Mouse (Mus musculus) embryo, embryonic 11 days (tissue): ENCODE data around the gene Dlx3.
A peak's percentile ranks its signal among the peaks of the same experiment; 100 is the strongest.

ENCODE experiments used
- DNase-seq: peaks from one replicate; pipeline ENCODE4 v3.0.0-alpha.2; 2015

Dlx3 gene

DNA sequence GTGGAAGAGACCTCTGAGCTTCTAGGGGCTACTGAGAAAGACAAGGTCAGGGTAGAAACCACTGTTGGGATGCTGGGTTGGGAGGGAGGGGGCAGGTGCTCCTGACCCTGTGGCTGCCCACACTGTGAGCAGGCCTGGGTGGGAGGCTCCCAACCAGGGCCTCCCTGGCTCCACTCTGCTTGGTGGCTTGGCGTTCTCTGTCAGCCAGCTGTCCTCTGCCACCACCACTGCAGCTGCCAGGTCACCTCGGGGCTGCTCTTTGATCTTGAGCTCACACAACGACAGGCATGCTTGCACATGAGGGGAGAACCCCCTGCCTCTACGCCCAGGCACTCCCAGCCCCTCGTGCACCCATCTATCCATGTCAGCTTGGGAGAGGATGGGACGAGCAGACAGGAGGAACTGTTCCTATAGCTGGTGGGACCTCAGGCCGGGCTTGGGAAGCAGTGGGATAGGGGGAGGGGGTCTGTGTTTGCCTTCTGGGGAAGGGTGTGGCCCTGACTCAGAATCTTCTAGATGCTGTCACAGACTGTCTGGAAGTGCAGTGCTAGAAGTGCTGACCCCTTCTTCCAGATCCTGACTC is 5.5 kb downstream of the Dlx3 start:
- no peak for DNase-seq

DNA sequence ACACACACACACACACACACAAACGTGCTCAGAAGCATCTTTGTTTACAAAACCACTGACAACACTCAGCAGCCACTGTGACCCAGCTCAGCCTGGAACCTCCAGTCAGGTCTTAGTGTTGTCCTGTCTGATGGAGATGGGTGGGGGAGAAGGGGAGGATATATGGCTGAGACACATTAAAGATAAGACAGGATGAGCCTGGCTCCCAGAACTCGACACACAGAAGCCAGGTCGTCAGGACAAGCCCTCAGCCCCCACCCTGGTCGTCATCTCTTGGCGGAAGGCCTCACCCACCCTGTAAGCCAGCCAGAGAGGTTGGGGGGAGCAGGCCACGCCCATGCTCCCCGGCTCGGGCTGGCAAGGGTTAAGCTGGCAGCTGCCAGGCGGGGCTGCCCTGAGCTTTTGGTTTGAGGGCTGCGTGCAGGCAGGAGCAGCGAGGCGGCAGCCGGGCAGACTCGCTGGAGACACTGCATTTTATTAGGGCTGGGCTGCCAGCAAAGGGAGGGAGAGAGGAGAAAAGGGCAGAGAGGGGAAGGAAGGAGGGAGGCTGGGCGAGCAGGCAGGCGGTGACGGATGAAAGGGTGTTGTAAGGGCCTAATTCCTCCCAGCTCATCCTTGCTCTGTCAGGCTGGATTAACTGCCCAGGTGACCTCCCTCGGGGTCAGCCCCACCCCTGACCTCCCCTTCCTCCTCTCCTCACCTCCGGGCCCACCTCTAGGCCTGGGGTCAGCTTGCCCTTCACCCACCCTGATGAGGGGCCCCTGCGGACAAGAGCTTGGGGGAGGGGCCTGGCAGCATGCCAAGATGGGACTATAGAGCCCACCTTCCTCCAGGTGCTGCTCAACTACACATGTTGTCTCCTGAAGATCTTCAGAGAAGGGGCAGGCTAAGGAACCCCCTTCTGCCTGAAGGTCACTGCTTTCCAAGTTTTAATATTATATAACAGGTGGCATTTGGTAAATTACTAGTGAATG is 6.6 kb downstream of the Dlx3 start:
- DNase-seq, result peak; percentile 72

DNA sequence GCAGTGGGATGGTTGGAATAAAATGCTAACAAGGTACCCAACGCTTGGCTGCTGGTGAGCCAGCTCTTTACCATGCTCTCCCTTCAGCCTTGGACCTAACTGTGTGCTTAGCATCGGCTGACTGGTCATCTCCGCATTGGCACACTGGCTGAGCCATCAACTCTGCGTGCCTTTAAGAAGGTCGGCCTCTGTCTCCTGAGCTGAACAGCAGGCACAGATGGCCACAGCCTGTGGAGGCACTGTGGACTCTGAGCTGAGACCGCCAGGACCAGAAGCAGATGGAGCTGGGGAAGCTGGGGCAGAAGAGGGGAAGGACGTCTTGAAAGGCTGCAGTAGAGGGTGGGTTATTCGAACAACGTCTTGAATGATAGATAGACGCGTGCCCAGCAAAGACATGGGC is 8.4 kb downstream of the Dlx3 start:
- no peak for DNase-seq

DNA sequence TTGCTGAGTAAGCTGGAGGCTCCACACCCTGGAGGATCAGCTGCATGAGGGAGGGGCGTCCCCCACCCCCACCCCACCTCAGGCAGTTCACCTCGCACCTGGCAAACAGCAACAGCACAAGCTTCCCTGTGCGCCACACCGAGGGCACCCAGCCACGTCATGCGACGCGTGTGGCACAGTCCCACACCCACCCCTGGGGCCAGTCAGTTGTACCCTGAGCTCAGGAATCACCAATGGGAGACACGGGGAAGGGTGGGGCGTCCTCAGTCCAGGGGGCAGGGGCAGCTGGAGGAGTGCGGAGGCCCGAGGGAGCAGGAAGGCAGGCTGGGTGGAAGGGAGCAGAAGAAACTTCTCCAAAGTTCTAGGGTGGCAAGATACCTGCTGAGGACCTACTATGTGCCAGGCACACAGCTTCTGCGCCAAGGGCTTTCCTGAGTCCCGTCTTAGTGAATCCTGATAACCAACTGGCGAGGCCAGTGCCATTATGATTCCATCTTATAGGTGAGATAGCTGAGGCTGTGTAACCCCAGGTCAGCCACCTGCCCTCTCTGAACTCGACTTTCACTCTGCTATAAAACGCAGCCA is 10.8 kb downstream of the Dlx3 start:
- DNase-seq, result no peak

DNA sequence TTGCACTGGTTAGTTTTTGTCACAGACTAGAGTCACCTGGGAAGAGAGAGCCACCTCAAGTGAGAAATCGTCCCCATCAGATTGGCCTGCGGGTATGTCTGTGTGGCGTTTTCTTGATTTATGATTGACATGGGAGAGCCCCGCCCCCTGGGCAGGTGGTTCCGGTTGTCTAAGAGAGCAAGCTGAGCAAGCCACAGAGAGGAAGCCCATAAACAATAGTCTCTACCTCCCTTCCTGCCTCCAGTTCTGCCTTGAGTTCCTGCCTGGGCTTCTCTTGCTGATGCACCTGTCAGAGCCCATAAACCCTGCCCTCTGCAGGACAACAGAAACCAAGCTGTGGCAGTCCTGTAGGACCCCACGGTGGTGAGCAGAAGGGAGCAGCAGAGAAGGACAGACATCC is 13.4 kb downstream of the Dlx3 start:
- DNase-seq, result no peak

DNA sequence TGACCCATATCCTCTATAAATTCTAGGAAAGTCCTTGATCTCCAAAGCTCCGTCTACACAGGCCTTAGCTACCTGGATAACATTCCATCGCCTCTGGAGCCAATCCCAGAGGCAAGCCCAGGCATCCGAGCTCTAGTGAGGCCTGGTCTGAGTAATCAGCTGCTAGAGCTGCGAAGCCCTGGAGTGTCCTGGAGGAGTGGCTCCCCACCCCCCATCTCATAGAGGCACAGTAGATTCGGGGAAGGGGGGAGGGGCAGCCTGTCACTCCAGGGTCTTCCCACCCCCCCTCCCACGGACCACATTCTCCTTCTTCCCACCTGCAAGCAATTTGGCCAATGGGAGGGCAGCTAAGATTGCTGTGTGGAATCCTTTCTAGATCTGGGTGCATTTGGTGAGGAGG is 17.4 kb downstream of the Dlx3 start:
- DNase-seq, result no peak

DNA sequence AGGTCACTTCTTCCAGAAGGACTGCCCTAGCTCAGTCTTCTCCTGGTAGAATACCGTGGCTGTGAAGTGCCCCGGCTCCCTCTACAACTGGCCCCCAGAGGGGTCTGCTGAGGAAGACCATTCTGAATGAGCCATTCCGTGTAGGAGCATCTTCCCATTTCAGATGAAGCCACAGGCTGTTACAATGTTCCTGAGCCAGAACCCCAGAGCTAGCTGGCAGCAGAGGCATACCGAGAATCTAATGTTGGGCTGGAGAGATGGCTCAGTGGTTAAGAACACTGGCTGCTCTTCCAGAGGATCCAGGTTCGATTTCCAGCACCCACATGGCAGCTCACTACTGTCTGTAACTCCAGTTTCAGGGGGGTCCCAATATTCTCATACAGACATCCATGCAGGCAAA is 20.0 kb downstream of the Dlx3 start:
- no peak for DNase-seq

DNA sequence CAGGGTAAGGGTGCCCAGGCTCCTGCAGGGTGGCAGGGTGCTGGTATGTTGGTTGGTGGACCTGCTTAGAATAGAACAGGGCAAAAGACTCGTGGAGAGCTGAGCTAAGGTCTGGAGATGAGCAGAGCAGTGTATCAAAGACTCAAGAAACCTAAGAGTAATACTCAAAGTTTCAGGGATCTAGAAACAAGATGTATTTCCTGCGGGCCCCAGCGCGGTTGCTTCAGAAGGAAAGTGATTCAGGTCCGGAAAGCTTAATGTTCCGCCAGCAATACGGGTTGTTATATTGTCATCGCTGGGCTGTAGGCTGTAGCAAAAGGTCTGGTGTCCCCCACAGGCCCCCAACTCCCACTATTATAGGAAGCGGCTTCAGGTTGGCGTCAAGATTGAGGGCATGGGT is 22.3 kb downstream of the Dlx3 start:
- DNase-seq, result no peak

DNA sequence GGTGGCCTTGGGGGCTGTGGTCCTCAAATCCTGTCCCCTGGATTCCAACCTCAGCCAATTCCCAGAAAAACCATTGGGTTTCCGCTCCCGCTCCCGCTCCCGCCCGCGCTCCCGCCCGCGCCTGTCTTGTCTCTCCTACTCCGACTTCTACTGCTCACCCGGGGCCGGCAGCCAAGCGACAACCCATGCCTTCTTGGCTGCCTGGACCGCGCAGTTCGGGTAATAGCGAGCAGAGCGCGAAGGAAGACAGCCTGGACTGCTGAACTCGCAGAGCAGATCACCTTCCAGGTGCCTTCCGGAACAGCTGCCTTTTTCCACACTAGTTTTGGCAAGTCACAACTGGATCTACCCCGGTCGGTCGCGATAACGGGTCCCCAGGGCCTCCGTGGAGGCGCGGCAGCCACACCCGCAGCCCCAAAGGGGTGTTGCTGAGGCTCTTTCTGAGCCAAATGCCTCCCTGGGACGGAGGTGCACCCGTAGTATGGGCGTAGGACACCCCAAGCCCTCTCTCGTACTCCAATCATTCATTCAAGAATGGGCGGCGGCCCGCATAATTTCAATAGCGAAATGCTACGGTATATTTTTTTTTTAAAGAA is 23.2 kb downstream of the Dlx3 start:
- no peak for DNase-seq

DNA sequence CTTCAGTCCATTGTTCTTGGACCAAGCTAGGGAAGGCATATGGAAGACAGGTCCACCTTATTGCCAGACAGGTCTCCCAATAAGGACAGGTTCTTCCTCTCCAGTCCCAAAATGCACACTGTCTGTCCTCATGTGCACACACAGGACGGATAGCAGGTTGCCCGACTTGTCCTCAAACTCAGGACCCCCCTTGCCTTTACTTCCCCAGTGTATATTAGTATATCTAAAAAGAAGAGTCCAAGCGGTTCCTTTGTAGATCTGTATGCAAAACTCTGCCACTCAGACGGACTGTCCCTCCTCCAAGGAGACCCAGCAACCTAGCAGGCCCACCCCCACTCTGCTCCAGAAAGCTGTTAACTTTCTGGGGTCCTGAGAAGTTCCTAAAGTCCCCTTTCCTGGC is 23.7 kb downstream of the Dlx3 start:
- DNase-seq, result no peak

DNA sequence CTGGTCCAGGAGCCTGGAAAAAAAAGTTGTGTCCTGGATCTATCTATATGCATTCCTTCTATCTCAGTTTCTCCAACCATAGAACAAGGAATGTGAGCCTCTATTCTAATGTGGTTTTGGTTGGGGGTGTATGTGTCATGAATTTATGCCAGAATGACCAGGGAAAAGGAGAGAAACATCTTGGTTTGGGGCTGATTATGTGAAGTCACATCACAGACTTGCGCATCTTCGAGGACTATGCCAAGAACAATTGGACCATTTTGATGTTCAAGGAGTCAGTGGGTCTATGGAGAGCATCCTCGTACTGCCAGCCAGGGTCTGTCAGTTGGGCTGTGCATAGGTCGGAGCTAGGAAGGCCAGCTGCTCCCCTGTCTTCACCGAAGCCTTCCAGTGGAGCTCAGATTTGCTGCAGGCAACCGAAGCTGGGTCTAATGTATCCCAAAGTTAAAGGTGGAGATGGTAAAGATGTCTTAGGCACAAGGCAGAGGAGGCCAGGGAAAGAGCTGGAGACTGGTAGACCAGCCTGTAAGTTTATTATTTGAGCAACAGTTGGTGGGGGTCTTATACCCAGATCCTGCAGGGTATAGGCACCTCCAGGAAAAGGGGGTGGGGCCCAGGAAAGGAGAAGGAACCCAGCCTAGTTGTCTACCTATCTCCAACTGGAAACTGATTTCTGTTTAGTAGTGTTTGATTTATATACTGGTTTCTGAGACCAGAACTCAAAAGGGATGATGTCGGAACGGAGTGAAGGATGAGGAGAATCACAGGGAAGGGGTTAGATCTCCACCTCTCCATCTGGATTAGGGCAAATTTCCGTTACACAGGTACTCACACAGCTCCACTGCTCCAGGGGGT is 24.4 kb downstream of the Dlx3 start:
- DNase-seq, result no peak

DNA sequence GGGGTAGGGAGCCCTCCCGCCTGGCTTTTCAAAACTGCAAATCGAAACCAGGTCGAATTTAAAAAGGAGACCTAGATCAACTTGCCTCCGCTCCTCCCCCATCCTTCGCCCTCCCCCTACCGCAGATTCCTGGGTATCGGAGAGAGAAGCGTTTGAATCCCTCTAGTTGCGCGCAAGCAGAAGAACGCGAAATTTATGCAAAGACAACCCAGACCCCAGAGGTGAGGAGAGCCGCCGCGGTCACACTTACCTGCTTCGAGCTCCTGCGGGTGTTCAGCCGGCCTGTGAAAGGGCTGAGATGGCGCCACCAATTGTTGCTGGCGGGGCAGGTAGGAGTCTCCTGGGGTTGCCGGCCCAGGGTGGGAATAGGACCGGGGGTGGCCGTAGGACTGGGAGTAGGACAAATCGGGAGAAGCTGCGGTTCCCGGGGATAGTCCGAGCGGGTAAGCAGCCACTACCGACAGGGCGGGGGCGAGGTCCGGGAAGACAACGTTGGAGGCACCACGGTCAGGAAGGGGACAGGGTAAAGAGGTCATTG is 25.1 kb downstream of the Dlx3 start:
- DNase-seq, result no peak

DNA sequence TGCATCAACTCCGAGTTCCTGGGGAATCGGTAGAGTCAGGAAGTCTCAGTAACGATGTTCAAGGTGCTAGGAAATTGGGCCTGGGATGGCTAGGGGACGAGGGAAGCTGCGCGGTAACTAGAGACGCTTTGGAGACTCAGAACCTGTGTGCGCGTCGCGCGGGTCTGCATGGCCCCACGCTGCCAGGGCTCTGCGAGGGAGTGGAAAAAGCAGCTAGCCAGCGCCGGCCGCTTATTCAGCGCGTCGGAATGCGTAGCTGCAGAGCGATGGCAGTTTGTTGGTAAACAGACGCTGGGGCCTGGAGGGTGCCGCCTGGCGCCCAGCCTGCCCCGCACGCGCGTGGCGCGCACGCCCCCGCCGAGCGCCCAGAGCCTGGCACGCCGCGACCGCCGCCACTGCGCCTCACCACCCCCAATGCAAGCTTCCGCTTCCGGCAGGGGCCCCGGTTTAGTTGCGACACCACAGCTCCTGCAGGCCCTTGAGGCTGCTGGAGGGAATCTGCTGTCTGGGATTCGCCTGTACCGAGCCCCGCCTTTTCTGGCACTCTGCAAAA is 26.0 kb downstream of the Dlx3 start, which contains the start of gene Dlx4:
Dlx4 (minus strand) TSS at position 413 of the 553 bp plus-strand sequence.
- DNase-seq, result peak; percentile 62

DNA sequence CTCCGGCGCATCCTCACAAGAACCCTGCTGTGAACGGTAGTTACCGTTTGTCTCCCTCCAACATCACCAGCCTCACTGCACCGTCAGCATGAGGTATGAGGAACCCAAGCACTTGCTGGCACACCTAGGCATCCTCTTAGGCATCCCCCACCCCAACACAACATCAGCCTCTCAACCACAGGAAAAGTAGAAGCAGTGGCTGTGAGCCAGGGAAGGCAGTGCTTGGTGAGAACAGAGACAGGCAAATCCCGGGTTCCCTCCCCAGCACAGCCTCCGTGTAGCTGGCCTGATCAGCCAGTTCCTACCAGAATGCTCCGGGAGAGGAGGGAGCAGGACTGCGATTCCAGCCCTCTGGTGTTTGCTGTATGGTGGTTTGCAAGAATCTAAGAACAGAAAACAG is 28.8 kb downstream of the Dlx3 start:
- DNase-seq, result no peak

DNA sequence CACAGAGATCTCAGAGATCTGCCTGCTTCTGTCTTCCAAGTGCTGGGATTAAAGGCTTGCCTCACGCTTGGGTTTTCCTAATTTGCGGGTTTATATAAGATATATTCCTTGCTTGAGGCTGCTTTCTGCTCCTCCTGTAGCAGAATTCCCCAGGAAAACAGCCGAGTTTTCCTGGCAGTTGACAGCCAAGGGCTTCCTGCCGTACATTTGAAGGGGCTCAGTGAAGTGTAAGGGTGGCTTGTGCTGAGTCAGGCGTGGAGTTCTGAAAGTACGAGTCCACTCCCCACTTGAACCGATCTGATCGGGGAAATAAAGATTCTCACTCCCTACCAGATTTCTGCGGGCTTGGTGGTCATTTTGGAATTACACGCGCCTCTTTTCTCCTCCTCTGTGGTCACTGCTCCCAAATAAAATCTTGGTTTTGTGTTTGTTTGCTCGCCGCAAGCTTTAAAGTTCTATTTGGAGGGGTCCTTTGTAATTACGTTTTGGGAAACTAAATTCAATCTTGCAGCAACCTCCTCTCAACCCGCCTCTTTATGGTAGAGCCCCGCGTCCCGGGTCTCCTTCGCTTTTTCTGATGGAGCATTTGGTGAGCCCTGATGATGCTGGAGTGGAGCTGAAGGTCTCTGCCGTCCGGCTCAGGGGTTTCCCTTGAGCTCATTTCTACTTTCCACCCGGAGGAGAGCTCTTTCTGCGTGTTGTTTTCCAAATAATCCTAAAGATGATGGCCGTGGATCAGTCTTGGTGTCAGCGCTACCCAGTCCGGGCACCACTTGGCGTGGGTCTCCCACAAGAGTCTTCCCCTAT is 29.7 kb downstream of the Dlx3 start:
- no peak for DNase-seq

DNA sequence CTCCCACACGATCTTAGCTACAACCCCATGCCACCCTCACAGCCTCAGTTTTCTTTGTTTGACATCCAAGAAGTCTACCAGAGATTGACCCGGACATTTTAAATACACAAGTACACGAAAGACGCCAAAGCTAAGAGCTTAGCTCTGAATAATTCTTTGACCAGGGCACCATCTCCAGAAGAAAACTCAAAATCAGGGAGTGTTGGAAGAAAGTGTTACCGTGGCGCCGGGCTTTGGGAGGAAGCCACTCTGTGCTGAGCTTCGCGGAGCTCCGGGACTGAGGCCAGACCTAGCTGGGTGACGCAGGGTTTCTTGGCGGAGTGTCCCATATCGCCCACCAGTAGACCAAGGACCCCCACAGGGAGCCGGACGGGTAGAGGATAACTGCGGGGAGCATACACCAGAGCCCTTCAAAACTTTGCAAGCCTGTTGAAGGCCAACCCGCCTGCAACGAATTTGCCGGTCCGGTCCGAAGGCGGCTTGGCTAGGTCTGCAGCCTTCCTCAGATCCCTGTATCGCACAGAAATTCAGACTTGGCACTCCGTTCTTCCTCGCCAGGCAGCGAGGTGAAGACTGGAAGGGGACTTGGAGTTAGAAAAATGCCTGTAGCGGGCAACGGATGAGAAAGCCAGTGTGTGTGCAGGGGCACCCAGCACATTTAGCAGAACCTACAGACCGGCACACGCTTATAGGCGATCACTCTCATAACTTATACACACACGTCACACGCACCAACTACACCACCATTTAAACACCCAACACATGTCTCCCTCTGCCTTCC is 30.5 kb downstream of the Dlx3 start:
- no peak for DNase-seq

DNA sequence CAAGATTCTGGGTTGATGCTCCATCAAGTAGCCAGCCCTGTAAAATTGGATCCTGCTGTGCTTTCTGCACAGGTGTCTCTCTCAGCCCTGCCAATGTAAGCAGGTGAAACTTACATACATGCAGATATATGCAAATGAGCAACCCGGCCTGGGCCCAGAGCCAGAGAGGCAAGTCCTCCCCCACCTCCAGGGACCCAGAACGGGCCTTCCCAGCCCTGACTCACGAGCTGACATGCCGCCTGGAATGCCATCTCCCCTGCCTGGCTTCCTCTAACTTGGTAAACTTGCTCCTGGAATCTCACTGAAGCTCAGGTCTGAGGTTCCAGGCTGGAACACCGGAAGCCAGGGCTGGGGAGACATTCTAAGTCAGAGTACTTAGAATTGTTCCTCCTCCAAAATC is 33.2 kb downstream of the Dlx3 start:
- DNase-seq, result no peak

DNA sequence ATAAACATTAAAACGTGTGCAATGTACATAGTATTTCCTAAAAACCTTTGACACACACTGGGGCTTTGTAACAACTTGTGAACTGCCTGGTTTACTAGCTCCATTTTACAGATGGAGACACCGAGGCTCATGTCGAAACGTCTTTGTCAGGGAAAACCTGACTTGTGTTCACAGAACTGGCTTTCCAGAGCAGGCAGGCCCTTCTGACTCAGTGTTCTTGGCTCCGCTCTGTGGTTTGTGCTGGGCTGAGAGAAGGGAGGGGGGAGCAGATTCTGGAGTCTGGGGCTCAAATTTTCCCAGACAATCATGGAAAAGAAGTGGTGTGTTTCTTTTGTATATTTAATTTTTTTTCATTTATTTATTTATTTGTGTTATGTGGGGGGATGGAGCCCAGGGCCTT is 33.8 kb downstream of the Dlx3 start:
- DNase-seq, result no peak

DNA sequence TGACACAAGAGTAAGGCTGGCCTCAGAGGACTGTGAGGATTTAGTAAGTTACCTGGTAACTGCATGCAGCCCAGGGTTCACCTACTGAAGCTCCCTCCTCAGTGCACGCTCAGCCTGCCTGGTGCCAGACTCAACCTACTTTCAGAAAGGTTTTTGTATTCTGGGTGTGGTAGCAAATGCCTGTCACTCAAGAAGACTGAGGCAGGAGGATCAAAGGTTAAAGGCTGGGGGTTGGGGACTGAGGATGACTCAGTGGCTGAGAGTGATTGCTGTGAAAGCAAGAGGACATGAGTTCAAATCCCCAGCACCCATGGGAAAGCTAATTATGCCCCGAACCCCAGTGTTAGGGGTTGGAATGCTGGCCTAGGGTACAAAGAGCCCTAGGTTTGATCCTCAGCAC is 35.6 kb downstream of the Dlx3 start:
- no peak for DNase-seq

DNA sequence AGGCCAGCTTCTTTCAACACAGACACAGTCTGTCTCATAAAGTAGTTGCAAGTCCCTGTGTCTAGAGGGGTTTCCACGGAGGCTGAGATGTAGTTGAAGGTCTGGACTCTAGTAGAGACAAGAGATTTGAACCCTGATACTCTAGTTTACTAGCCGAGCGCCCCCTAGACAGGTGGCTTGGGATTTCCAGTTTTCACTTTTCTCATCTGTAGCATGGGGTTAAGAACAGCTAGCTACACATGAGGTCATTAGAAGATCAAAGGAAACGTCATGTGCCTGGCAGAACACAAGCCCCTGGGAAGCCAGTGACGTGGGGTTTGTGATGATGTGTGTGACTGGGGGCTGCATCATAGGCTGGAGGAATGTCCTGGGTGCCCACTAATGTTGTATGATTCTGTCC is 37.4 kb downstream of the Dlx3 start:
- DNase-seq, result no peak
